Mouse (Mus musculus) ES-Bruce4 (cell line): ENCODE results near the gene Slc39a3. TPM values are rescaled to one million over a fixed set of nuclear protein-coding genes. Genes with fewer than 3 reads are reported as not detected.

Experiments used
- H3K27ac ChIP-seq: 2 replicates; pipeline ENCODE4 v1.5.1; 2012; ENCODE audit warnings: low read length, inconsistent platforms; ENCODE audit not compliant: insufficient read depth
- H3K27me3 ChIP-seq: 2 replicates; pipeline ENCODE4 v1.6.1; 2012; ENCODE audit warnings: mild to moderate bottlenecking, low read length, inconsistent platforms; ENCODE audit not compliant: control insufficient read depth, poor library complexity, insufficient read depth, severe bottlenecking
- H3K36me3 ChIP-seq: 2 replicates; pipeline ENCODE4 v1.6.1; 2012; ENCODE audit warnings: inconsistent platforms, mild to moderate bottlenecking, low read length, moderate library complexity; ENCODE audit not compliant: control insufficient read depth, poor library complexity, insufficient read depth, severe bottlenecking
- H3K4me1 ChIP-seq: one replicate; pipeline ENCODE4 v1.8.1; 2011; ENCODE audit warnings: low read length; ENCODE audit not compliant: control insufficient read depth, insufficient read depth
- H3K4me3 ChIP-seq: 2 replicates; pipeline ENCODE4 v1.5.1; 2011; ENCODE audit warnings: low read depth, mild to moderate bottlenecking, low read length
- H3K9ac ChIP-seq: 2 replicates; pipeline ENCODE4 v1.6.1; 2012; ENCODE audit warnings: low read depth, mild to moderate bottlenecking, inconsistent platforms; ENCODE audit not compliant: poor library complexity, severe bottlenecking
- H3K9me3 ChIP-seq: replicated peaks from 2 replicates; pipeline ENCODE4 v1.6.1; 2012; ENCODE audit warnings: mild to moderate bottlenecking, low read length, inconsistent platforms; ENCODE audit not compliant: control insufficient read depth, poor library complexity, insufficient read depth, severe bottlenecking
- CTCF ChIP-seq: IDR thresholded peaks from one replicate; pipeline ENCODE4 v1.8.1; 2011; ENCODE audit warnings: low read depth, low read length
- EP300 ChIP-seq: IDR thresholded peaks from 2 replicates; pipeline ENCODE4 v1.6.1; 2011; ENCODE audit warnings: low read depth, low read length; ENCODE audit not compliant: insufficient read depth
- POLR2A ChIP-seq: IDR thresholded peaks from one replicate; pipeline ENCODE4 v1.8.1; 2011; ENCODE audit warnings: low read length; ENCODE audit not compliant: insufficient read depth
- polyA plus RNA-seq: library from polyadenylated mRNA; stranded (reverse); fragments of >200 nt; gene quantifications from 2 replicates; pipeline ENCODE4 v1.2.4, GENCODE M21; 2011; ENCODE audit warnings: low read depth; ENCODE audit not compliant: missing spikeins, insufficient read depth, insufficient read length

Gene Slc39a3
- polyA plus RNA-seq, 1 experiment, result 4.5 TPM

DNA sequence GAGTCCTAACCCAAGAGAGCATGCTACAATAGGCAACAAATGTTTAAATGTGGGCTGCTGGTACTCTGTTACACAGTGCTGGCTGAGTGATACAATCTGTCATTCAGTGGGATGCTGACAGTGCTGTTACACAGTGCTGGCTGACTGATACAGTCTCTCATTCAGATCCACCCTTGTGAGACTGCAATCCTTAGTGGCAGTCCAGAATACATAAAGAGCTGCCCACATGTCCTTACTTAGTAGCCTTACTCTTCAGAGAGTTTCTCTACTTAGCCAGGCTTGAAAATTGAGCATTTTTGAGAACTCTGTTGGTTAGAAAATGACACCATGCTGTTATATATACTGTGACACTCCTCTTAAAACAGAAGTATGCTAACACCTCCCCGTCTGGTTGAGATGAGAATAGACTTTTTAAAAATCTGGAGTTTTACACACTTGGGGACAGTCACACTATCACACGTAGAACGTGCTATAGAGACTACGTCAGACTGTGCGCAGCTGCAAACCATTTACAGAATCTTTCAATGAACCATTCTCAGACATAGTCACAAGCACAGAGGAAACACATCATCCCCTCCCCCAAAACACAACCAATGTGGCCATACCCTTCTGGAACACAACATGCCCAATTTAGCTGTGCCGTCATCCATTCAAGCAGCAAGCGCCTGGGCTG is 31.1 kb downstream of the Slc39a3 start:
- no peaks in the 10 kb centered on the region for H3K9me3 ChIP-seq
- H3K9ac ChIP-seq, result no peak overlapping the region
- no peak overlapping the region for H3K27ac ChIP-seq
- H3K36me3 ChIP-seq, result no peaks in the 10 kb centered on the region
- H3K4me1 ChIP-seq, result no peaks in the 10 kb centered on the region
- no peak overlapping the region for H3K4me3 ChIP-seq
- no peak for TF ChIP-seq POLR2A
- no peak for TF ChIP-seq EP300
- no peak for TF ChIP-seq CTCF
- no peaks in the 10 kb centered on the region for H3K27me3 ChIP-seq

GRCm38 (mm10) chr10:81001161-81001560 is 36.1 kb downstream of the Slc39a3 start:
- Histone ChIP-seq H3K27me3 (no peaks in the 10 kb centered on the region), H3K9me3 (no peaks in the 10 kb centered on the region), H3K27ac (no peak overlapping the region), H3K9ac (no peak overlapping the region), H3K36me3 (no peaks in the 10 kb centered on the region), H3K4me1 (peaks cover 5% of the 10 kb centered on the region), H3K4me3 (no peak overlapping the region)
- TF ChIP-seq CTCF (no peak), POLR2A (no peak), EP300 (no peak)

GRCm38 (mm10) chr10:81000197-81001062 is 36.8 kb downstream of the Slc39a3 start:
- H3K9me3 ChIP-seq, result no peaks in the 10 kb centered on the region
- TF ChIP-seq EP300 (no peak), CTCF (no peak), POLR2A (no peak)
- H3K36me3 ChIP-seq, result no peaks in the 10 kb centered on the region
- H3K4me3 ChIP-seq, result no peak overlapping the region
- no peak overlapping the region for H3K9ac ChIP-seq
- no peak overlapping the region for H3K27ac ChIP-seq
- no peaks in the 10 kb centered on the region for H3K27me3 ChIP-seq
- H3K4me1 ChIP-seq, result peaks cover 5% of the 10 kb centered on the region

DNA sequence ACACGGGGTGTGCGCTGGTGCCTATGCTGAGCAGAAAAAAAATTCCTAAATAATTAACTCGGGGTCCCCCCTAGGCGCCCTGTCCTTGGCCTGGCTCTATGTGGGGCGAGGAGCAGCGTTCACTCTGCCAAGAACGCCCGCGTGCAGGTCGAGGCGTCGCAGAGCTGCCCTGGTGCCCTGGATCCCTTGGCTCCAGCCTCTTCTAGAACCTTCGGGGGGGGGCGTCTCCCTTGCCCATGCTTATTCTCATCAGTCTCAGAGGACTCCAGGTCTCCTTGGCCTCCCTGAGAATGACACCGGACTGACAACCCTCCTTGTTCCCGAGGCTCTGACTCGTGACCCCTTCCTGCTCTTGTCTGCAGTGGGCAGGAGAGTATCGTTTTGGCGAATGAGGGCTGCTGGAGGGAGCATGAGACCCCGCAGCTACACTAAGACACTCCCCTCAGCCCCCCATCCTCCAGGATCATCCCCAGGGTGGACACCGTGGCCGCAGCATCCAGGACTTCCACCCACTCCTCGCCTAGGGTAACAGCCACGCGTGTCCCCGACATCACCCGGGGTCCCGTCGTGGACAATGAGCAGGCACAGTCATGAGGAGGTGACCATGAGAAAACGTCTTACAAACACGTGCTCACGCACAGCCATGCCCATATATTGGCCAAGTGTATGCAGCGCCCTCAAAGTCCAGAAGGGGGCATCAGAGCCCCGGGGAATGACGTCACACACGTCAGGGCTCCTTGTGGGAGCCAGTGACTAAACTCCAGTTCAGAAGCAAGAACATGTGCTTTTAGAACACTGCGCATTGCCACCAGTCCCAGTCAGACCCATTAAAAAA is 37.6 kb downstream of the Slc39a3 start:
- Histone ChIP-seq H3K9ac (no peak overlapping the region), H3K9me3 (no peaks in the 10 kb centered on the region), H3K4me3 (no peak overlapping the region), H3K36me3 (no peaks in the 10 kb centered on the region), H3K27ac (no peak overlapping the region), H3K4me1 (peaks cover 5% of the 10 kb centered on the region), H3K27me3 (no peaks in the 10 kb centered on the region)
- TF ChIP-seq EP300, result 0 out of 2 replicates have a peak, but pooled peaks have one; percentile 20
- no peak for TF ChIP-seq POLR2A
- TF ChIP-seq CTCF, result peak; percentile 93

- Histone ChIP-seq H3K27me3 (no peaks in the 10 kb centered on the region), H3K27ac (no peak overlapping the region), H3K9me3 (no peaks in the 10 kb centered on the region), H3K36me3 (no peaks in the 10 kb centered on the region), H3K4me1 (peaks cover 5% of the 10 kb centered on the region), H3K9ac (no peak overlapping the region), H3K4me3 (no peak overlapping the region)
- TF ChIP-seq EP300, result peak; percentile 68; the same call in 1 of the 2 replicates
- no peak for TF ChIP-seq POLR2A
- TF ChIP-seq CTCF, result peak; percentile 90
These were observed 38.4 kb downstream of the Slc39a3 start for GRCm38 (mm10) chr10:80998778-80999177.
